ENCODE assay signal across 23 mouse cellular contexts in genomic region chr16:42255222-42255621, GRCm38 (mm10).
A peak's percentile ranks its signal among the peaks of the same experiment; 100 is the strongest.
DNase-seq lines count a peak whose midpoint lies in the region; ATAC-seq and TF ChIP-seq lines count a peak whose summit lies in the region.
"Had no signal": no experiment of that assay in that cellular context is flagged by ENCODE, and none has a peak within 500 bp of the region (broad histone marks: within the 10 kb centered on the region; RNA-seq: fewer than 3 reads in every experiment).

No protein-coding gene starts in this region.

- no peaks in the 10 kb centered on the region for H3K27me3 ChIP-seq in hindbrain, embryonic 12.5 days
- H3K27me3 ChIP-seq in hindbrain, embryonic 10.5 days (ENCODE audit: insufficient read depth, poor library complexity, severe bottlenecking) = no peaks in the 10 kb centered on the region
- no peaks in the 10 kb centered on the region for H3K27me3 ChIP-seq in forebrain, postnatal 0 days (ENCODE audit: insufficient read depth, low read length)
- no peaks in the 10 kb centered on the region for H3K27me3 ChIP-seq in midbrain, embryonic 14.5 days (ENCODE audit: control insufficient read depth, insufficient read depth, low read length)
- H3K27me3 ChIP-seq: CH12.LX; limb, embryonic 13.5 days; liver, embryonic 12.5 days; megakaryocyte, embryonic 14.5 days had no signal

- H3K9ac ChIP-seq in hindbrain, embryonic 12.5 days = no peak overlapping the region
- H3K9ac ChIP-seq in forebrain, postnatal 0 days = no peak overlapping the region
- no peak overlapping the region for H3K9ac ChIP-seq in midbrain, embryonic 14.5 days (replicated peaks; ENCODE audit: low read length)
- H3K9ac ChIP-seq: limb, embryonic 13.5 days; liver, embryonic 12.5 days had no signal

- H3K9me3 ChIP-seq in hindbrain, embryonic 12.5 days (replicated peaks) = no peaks in the 10 kb centered on the region
- no peaks in the 10 kb centered on the region for H3K9me3 ChIP-seq in hindbrain, embryonic 10.5 days
- H3K9me3 ChIP-seq in forebrain, postnatal 0 days (ENCODE audit: low read length) = no peaks in the 10 kb centered on the region
- H3K9me3 ChIP-seq in midbrain, embryonic 14.5 days (ENCODE audit: control insufficient read depth, low read length) = no peaks in the 10 kb centered on the region
- H3K9me3 ChIP-seq: embryonic facial prominence, embryonic 10.5 days; limb, embryonic 13.5 days; liver, embryonic 12.5 days had no signal

- no peak overlapping the region for H3K4me2 ChIP-seq in hindbrain, embryonic 12.5 days (replicated peaks)
- peak overlapping the region; percentile 8; the same call in 1 of the 2 replicates for H3K4me2 ChIP-seq in forebrain, postnatal 0 days (ENCODE audit: low read depth)
- H3K4me2 ChIP-seq in midbrain, embryonic 14.5 days (ENCODE audit: low read length) = no peak overlapping the region
- H3K4me2 ChIP-seq: limb, embryonic 13.5 days; liver, embryonic 12.5 days had no signal

- TF ChIP-seq CTCF in cortical plate, adult 2 months (IDR thresholded peaks at IDR 0.05; ENCODE audit: extremely low read depth, insufficient read depth, low read length) = no peak
- no peak for TF ChIP-seq CTCF in forebrain, postnatal 0 days (IDR thresholded peaks at IDR 0.05; ENCODE audit: low read depth)

- no peak for TF ChIP-seq POLR2A in cortical plate, adult 2 months (IDR thresholded peaks at IDR 0.05; ENCODE audit: extremely low read depth, insufficient read depth, low read length)

- ATAC-seq in hindbrain, embryonic 12.5 days (ENCODE audit: low FRiP score) = no peak
- peak; percentile 38 for ATAC-seq in forebrain, postnatal 0 days
- no peak for ATAC-seq in midbrain, embryonic 14.5 days (ENCODE audit: low FRiP score, low TSS enrichment)
- ATAC-seq in megakaryocyte progenitor cell, adult 5-6 weeks (replicated peaks; ENCODE audit: poor library complexity) = no peak
- ATAC-seq: liver, embryonic 12.5 days; Patski had no signal

- no peaks in the 10 kb centered on the region for H3K4me1 ChIP-seq in hindbrain, embryonic 12.5 days
- H3K4me1 ChIP-seq in hindbrain, embryonic 10.5 days (replicated peaks) = no peaks in the 10 kb centered on the region
- no peaks in the 10 kb centered on the region; the same call in 1 of the 2 replicates for H3K4me1 ChIP-seq in cortical plate, adult 2 months (ENCODE audit: control insufficient read depth, insufficient read depth, low read length)
- no peaks in the 10 kb centered on the region; the same call in 1 of the 2 replicates for H3K4me1 ChIP-seq in forebrain, postnatal 0 days (ENCODE audit: insufficient read depth)
- H3K4me1 ChIP-seq in midbrain, embryonic 14.5 days (ENCODE audit: control insufficient read depth, insufficient read depth, low read length) = no peaks in the 10 kb centered on the region; the same call in 1 of the 2 replicates
- H3K4me1 ChIP-seq: embryonic facial prominence, embryonic 10.5 days; limb, embryonic 13.5 days; liver, embryonic 12.5 days; megakaryocyte, embryonic 14.5 days had no signal

- H3K27ac ChIP-seq in hindbrain, embryonic 12.5 days = peak overlapping the region; percentile 62; the same call in 1 of the 2 replicates
- no peak overlapping the region for H3K27ac ChIP-seq in hindbrain, embryonic 10.5 days
- H3K27ac ChIP-seq in cortical plate, adult 2 months (ENCODE audit: insufficient read depth, low read length) = no peak overlapping the region
- H3K27ac ChIP-seq in forebrain, postnatal 0 days (ENCODE audit: low read depth, low read length) = peak overlapping the region; percentile 59; the same call in 1 of the 2 replicates
- peak overlapping the region; percentile 43 for H3K27ac ChIP-seq in midbrain, embryonic 14.5 days (replicated peaks; ENCODE audit: low read depth, low read length)
- H3K27ac ChIP-seq: embryonic facial prominence, embryonic 10.5 days; limb, embryonic 13.5 days; liver, embryonic 12.5 days; stomach, postnatal 0 days had no signal

- 84% methylated on average over 3 of the region's 3 CpGs for WGBS in hindbrain, embryonic 12.5 days
- WGBS in hindbrain, embryonic 10.5 days = 86% methylated on average over 3 of the region's 3 CpGs
- WGBS in forebrain, postnatal 0 days = 64% methylated on average over 3 of the region's 3 CpGs
- WGBS in midbrain, embryonic 14.5 days = 85% methylated on average over 3 of the region's 3 CpGs

- H3K36me3 ChIP-seq in hindbrain, embryonic 12.5 days = no peaks in the 10 kb centered on the region
- H3K36me3 ChIP-seq in hindbrain, embryonic 10.5 days = no peaks in the 10 kb centered on the region
- H3K36me3 ChIP-seq in forebrain, postnatal 0 days (ENCODE audit: insufficient read depth) = no peaks in the 10 kb centered on the region
- H3K36me3 ChIP-seq in midbrain, embryonic 14.5 days (ENCODE audit: control insufficient read depth, insufficient read depth, low read length) = no peaks in the 10 kb centered on the region
- H3K36me3 ChIP-seq: embryonic facial prominence, embryonic 10.5 days; G1E; limb, embryonic 13.5 days; liver, embryonic 12.5 days had no signal

- no peak overlapping the region for H3K4me3 ChIP-seq in hindbrain, embryonic 12.5 days
- no peak overlapping the region for H3K4me3 ChIP-seq in hindbrain, embryonic 10.5 days
- peak overlapping the region; percentile 5 for H3K4me3 ChIP-seq in cortical plate, adult 2 months (ENCODE audit: insufficient read depth, low read length)
- H3K4me3 ChIP-seq in forebrain, postnatal 0 days (ENCODE audit: low read depth, low read length) = no peak overlapping the region
- no peak overlapping the region for H3K4me3 ChIP-seq in midbrain, embryonic 14.5 days (replicated peaks; ENCODE audit: low read depth, low read length)
- H3K4me3 ChIP-seq: embryonic facial prominence, embryonic 10.5 days; limb, embryonic 13.5 days; liver, embryonic 12.5 days; megakaryocyte, embryonic 14.5 days had no signal

- DNase-seq in hindbrain, embryonic 10.5 days (ENCODE audit: low spot score) = no peak
- peak; percentile 24 for DNase-seq in forebrain, postnatal 0 days
- DNase-seq in midbrain, embryonic 14.5 days = no peak
- no peak for DNase-seq in right cerebral cortex, postnatal 4 days
- no peak for DNase-seq in lung, postnatal 10 days
- DNase-seq: adrenal gland, adult 2 months; B cell, adult 2 months; gastrocnemius, postnatal 36 days; heart, postnatal 36 days; kidney, adult 8-10 months; lung, adult 18-20 months; lung, postnatal 14 days had no signal

Comparison
In these comparisons a context has a peak if more than half of its experiments do, and no peak if none do; other contexts are left out.
1. H3K27ac ChIP-seq: peak in hindbrain, embryonic 12.5 days (single experiment), forebrain, postnatal 0 days (single experiment) and midbrain, embryonic 14.5 days (single experiment); none in hindbrain, embryonic 10.5 days (single experiment) and cortical plate, adult 2 months (single experiment).